Mouse (Mus musculus): ENCODE results near the gene Ear1. TPM values are rescaled to one million over a fixed set of nuclear protein-coding genes. Genes with fewer than 3 reads are reported as not detected.

The Ear1 gene
- not detected for polyA plus RNA-seq (2017; shearing (Covaris generic))

GRCm38 (mm10) chr14:43875417-43875816 is at the start of gene Ear1:
TSS of gene Ear1 (minus strand) at chr14:43875517.

GRCm38 (mm10) chr14:43924688-43925403 is 49.5 kb upstream of the Ear1 start, which contains the start of gene Gm8113:
TSS of gene Gm8113 (plus strand) at chr14:43925390.

GRCm38 (mm10) chr14:43923459-43923858 is 48.1 kb upstream of the Ear1 start, which contains the start of gene Ear10:
TSS of gene Ear10 (minus strand) at chr14:43923559.

GRCm38 (mm10) chr14:43784645-43785044 is 90.7 kb downstream of the Ear1 start, which contains the start of gene Gm8180:
TSS of gene Gm8180 (minus strand) at chr14:43784745.

Other genes with a start within 250 kb of the Ear1 start
- not detected for gene Gm8165, start 198.3 kb downstream of the Ear1 start, polyA plus RNA-seq (2017; shearing (Covaris generic))
- gene Gm7324, start 177.7 kb downstream of the Ear1 start, polyA plus RNA-seq (2017; shearing (Covaris generic)): 1.3 TPM
- not detected for gene Gm16506, start 148.0 kb downstream of the Ear1 start, polyA plus RNA-seq (2017; shearing (Covaris generic))
- gene Gm6526, start 127.7 kb downstream of the Ear1 start, polyA plus RNA-seq (2017; shearing (Covaris generic)): 0.22 TPM
- gene Gm8180, start 90.8 kb downstream of the Ear1 start, polyA plus RNA-seq (2017; shearing (Covaris generic)): not detected
- not detected for gene Ear10, start 48.0 kb upstream of the Ear1 start, polyA plus RNA-seq (2017; shearing (Covaris generic))
- not detected for gene Gm8113, start 49.9 kb upstream of the Ear1 start, polyA plus RNA-seq (2017; shearing (Covaris generic))
- gene Ang5, start 81.6 kb upstream of the Ear1 start, polyA plus RNA-seq (2017; shearing (Covaris generic)): not detected
- not detected for gene Ang6, start 126.8 kb upstream of the Ear1 start, polyA plus RNA-seq (2017; shearing (Covaris generic))
- not detected for gene Ear2, start 227.1 kb upstream of the Ear1 start, polyA plus RNA-seq (2017; shearing (Covaris generic))
- not detected for gene Gm3327, start 248.3 kb upstream of the Ear1 start, polyA plus RNA-seq (2017; shearing (Covaris generic))